Mouse (Mus musculus) bone marrow, adult 2 months (tissue): ENCODE data around the gene Tmem254b.
"Not testable (repeated sequence)": the region's sequence is repeated elsewhere in the genome, so short reads cannot be mapped to it uniquely, and the experiment has no call there.

Experiments used
- CTCF ChIP-seq: fragments of 200-500 bp; IDR thresholded peaks from 2 replicates; pipeline ENCODE4 v1.5.1; 2011; ENCODE audit warnings: low read length, control low read depth; ENCODE audit not compliant: control insufficient read depth, insufficient read depth
- POLR2A ChIP-seq: fragments of 200-500 bp; IDR thresholded peaks from 2 replicates; pipeline ENCODE4 v1.6.1; 2011; ENCODE audit warnings: low read depth, mild to moderate bottlenecking, control low read depth, low read length, borderline replicate concordance; ENCODE audit not compliant: control insufficient read depth

DNA sequence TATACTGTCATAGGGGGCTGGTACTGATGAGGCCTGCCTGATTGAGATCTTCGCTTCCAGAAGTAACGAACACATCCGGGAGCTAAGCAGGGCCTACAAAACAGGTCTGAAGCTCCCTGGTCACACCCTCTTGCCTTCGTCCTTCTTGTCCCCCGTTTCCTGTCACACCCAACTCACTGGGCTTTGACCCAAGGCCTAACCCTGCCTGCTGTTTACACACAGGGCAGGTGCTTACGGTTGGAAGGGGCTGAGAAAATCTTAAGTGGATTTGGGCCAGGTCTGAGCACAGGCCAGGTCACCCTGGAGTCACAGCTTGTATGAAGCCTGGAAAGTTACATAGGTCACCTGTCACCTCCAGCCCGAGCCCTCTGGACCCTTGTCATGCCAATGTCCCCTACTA lies 50.8 kb downstream of the Tmem254b start:
- TF ChIP-seq CTCF, POLR2A: not testable (repeated sequence)
